Mouse (Mus musculus) kidney, adult 9 months (tissue): ENCODE measurements around the gene Gm21409.
"Not testable (repeated sequence)": the region's sequence is repeated elsewhere in the genome, so short reads cannot be mapped to it uniquely, and the experiment has no call there.

ENCODE experiments used
- DNase-seq: peaks from one replicate; pipeline ENCODE4 v3.0.0; 2022

The Gm21409 gene

GRCm38 (mm10) chrY:84746385-84746784 lies at the start of gene Gm21409:
Gene Gm21409 (plus strand): TSS chrY:84746685.
- DNase-seq = not testable (repeated sequence)
